Mouse (Mus musculus) mesoderm, embryonic 11.5 days (tissue): ENCODE results near the gene Il16.
A peak's percentile ranks its signal among the peaks of the same experiment; 100 is the strongest.

Source experiments
- DNase-seq: peaks from one replicate; pipeline ENCODE4 v3.0.0-alpha.2; 2012; ENCODE audit warnings: low read depth, low spot score

Il16 gene

GRCm38 (mm10) chr7:83745413-83746106, at the start of gene Il16:
Il16 (minus strand) TSS chr7:83745726.
- DNase-seq = no peak

DNA sequence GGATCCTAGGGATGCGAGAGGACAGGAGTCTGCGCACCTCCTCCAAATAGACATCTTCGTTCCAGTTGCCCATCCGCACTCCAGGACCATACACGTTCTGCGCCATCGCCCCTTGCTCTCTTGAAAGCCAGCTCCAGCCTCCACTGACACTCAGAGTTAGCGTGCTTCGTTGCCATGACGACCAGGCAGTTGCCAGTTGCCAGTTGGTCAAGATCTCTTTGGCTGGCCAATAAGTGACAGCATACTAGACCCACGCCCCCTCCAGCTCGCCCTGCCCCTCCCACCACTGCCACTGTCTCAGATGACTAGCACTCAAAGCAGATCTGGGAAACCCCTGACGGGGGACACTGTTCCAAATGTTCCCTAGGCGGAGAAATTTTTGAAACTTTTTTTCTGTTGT, 49.2 kb upstream of the Il16 start, which contains the start of gene Cfap161:
TSS of gene Cfap161 (minus strand) at position 176 of the 400 bp plus-strand sequence.
- peak; percentile 95 for DNase-seq

- no peak for DNase-seq
These were observed 48.6 kb upstream of the Il16 start for GRCm38 (mm10) chr7:83794006-83794683.

DNA sequence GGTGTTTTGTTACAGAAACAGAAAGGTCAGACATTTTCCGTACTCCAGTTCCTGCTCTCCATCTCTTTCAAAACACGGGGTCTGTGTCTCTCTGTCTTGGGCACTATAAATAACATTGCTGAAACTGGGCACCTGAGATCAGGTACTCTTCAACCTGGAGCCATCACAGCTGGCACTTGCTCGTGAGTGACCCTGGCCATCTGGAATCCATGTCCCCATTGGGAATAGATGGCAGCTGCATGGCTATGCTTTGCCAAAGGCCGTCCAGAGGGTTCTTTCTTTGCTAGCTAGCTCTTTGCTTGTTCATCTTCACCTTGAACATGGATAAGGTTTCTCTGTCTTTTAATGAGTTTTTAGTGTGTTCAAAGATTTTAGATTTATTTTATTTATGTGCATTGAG, 35.4 kb upstream of the Il16 start:
- no peak for DNase-seq

DNA sequence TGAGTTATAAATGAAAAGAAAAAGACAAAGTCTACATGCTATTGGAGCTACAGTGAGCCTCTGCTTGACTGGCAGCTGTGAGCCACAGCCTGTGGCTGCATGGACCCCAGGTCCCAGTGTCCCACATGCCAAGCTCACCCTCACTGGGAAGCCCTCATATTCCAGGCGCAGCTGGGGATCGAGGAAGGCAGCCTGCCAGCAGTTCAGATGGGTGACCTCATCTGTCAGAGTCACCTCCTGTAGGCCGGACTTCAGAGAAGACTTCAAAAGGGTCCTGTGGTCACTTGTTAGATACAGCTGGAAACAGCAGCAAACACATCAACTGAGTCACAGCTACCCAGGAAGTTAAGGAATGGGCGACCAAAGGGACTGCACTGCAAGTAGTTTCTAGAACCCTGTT, 34.5 kb upstream of the Il16 start:
- no peak for DNase-seq

DNA sequence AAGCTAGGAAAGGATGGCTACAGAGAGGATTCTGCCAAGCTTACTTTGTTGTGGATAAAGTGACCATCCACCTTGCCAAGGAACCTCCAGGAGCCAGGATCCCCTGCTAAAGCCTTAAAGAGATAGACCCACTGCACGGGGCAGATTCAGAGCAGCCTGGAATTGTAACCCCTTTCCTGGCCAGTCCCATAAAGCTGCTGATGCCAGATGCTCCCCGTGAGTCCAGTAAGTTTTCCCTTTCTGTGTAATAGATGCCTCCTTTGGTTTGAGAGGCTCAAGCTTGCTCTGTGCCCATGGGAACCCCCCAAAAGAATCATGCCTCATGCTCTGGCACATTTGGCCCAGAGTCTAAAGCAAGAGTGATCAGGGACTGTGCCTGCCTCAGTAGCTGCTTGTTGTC, 33.5 kb upstream of the Il16 start:
- DNase-seq = no peak

DNA sequence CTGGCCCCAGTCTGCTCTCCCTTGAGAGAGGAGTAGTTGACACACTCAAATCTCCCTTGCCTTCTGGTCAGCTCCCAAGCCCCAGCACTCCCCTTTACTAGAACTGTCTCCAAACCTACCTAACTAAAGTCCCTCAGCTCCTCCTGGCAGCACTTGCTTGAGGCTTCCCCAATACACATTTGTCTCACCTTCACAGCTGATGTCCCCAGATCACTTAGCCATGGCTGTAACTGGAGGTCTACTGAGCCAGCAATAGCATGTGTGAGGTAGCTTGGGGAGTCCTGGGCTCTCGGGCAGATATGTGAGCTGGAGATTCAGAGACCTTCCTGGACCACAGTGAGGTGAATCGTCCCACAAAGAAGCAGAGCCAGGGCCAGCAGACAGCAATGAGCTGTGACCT, 33.0 kb upstream of the Il16 start:
- DNase-seq = no peak

GRCm38 (mm10) chr7:83774721-83775120, 29.2 kb upstream of the Il16 start:
- no peak for DNase-seq

- DNase-seq = no peak
These were observed 18.1 kb upstream of the Il16 start for GRCm38 (mm10) chr7:83763674-83764073.

GRCm38 (mm10) chr7:83762336-83762735, 16.8 kb upstream of the Il16 start:
- DNase-seq = no peak

- DNase-seq = no peak
These were observed 5.5 kb upstream of the Il16 start for GRCm38 (mm10) chr7:83751055-83751454.

DNA sequence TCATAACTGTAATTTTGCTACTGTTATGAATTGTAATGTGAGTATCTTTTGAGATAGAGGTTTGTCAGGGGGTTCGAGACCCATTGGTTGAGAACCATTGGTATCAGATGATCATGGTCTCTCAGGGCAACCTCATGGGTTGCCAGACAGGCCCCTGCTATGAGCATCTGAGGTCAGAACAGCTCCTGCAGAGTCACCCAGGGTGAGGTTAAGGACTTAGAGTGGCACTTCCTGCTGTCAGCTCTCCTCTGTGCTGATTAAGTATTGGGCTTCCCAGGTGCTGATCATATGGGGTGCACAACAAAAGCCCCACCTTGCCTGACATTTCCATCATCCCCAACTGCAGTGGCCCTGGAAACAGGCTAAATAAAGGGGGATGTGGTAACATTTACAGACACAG, 2.9 kb upstream of the Il16 start:
- DNase-seq = no peak

- no peak for DNase-seq
These were observed 671 bp upstream of the Il16 start for GRCm38 (mm10) chr7:83746107-83746687.

DNA sequence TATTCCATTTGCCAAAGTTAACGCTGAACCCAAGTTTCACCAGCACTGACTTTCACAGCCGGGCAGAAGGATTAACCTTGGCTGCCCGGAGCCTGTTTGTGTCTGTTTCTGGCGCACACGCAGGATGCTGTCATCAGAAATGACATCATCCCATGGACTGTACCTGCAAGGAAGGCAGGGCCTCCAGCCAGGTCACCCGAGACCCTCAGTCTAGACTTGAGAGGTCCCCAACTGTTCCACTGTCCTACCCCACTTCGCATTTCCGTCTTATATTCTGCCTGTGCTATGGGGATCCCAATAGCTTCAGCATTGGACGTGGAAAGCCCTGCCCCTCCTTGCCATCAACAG, 487 bp downstream of the Il16 start:
- no peak for DNase-seq

GRCm38 (mm10) chr7:83744250-83744649, 1.3 kb downstream of the Il16 start:
- no peak for DNase-seq

DNA sequence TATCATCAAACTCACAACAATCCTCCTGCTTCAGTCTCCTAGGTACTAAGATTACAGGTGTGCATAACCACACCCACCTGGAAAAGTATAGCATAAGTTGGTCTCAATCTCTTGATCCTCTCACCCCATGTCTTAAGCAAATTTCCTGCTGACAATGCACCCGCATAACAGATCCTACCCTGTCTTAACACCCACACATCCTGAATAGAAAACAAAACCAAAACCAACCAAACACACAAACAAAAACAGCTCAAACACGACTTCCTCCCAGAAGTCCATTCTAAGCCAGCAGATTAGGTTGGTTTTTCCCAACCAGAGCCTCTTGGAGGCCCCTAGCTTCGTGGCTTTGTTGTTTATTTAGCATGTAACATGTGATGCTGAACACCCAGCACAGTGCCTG, 2.8 kb downstream of the Il16 start:
- no peak for DNase-seq

GRCm38 (mm10) chr7:83742026-83742425, 3.5 kb downstream of the Il16 start:
- no peak for DNase-seq

- no peak for DNase-seq
These were observed 5.7 kb downstream of the Il16 start for GRCm38 (mm10) chr7:83739680-83740310.

- no peak for DNase-seq
These were observed 6.7 kb downstream of the Il16 start for GRCm38 (mm10) chr7:83738623-83739462.

DNA sequence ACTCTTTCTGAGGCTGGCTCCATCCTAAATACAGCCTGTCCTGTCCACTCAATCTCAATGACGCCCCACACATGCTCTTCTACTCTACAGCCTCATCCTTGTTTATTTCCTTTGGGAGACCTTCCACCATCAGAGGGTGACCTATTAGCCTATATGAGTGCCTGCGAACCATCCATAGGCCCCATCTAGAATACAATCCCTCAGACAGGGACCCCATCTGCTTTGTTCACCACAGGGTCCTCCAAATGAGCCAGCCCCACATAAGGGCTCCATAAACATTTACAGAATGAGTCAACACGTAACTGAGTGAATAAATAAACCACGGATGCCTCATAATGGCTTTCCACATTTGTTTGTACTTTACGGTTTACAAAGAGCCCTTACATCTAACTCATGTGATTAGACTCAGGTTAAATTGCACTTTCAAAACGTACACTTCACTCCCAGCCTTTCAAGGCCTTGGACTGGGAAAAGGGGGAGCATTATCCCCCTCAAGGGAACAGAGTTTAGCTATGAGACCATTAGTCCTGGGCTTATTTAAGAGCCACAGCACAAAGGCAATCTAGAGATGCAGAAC, 7.5 kb downstream of the Il16 start:
- no peak for DNase-seq

DNA sequence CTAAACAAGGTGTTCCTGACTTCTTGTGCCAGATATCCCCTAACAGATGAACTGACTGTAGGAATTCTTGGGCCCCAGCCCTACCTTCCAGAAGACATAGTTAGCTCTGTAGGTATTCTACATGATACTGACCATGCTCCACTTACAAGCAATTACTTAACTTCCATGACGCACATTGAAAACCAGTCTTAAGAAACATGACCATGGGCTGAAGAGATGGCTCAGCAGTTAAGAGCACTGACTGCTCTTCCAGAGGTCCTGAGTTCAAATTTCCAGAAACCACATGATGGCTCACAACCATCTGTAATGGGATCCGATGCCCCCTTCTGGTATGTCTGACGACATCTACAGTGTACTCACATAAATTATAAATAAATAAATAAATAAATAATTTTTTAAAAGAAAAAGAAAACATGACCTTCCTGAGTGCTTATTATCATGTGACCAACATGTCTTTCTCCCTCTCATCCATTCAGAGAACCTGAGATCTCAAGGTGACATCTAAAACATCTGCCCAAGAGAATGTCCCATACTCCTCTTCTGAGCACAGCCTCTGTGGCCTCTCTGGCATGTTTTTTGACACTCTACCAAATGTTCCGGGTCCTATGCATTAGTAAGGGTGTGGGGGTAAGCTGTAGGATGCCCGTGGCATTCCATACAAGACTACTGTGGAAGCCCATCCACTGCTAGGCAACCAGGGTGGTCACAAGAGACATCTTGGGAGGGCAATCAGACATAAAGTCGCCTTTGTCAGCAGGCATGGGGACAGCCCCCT, 9.0 kb downstream of the Il16 start:
- no peak for DNase-seq
